15 mouse cellular contexts compared by ENCODE assay signal in genomic region chr10:76278541-76279097, GRCm38 (mm10). TPM values are rescaled to one million over a fixed set of nuclear protein-coding genes. Genes with fewer than 3 reads are reported as not detected.
"Had no signal": no experiment of that assay in that cellular context is flagged by ENCODE, and none has a peak within 500 bp of the region (broad histone marks: within the 10 kb centered on the region; RNA-seq: fewer than 3 reads in every experiment).

No protein-coding gene starts in this region.

- DNase-seq: left cerebral cortex, postnatal 4 days; lung, embryonic 14.5 days; lung, postnatal 10 days; lung, postnatal 4 days; thymus, postnatal 4 days had no signal

- ATAC-seq: intestine, embryonic 16.5 days; midbrain, embryonic 15.5 days had no signal

- H3K27me3 ChIP-seq: limb, embryonic 13.5 days; midbrain, embryonic 15.5 days; neural tube, embryonic 12.5 days had no signal

- H3K9me3 ChIP-seq: limb, embryonic 13.5 days; midbrain, embryonic 10.5 days; midbrain, embryonic 15.5 days; neural tube, embryonic 12.5 days had no signal

- H3K4me3 ChIP-seq: layer of hippocampus, adult 2 months; limb, embryonic 13.5 days; midbrain, embryonic 10.5 days; midbrain, embryonic 15.5 days; neural tube, embryonic 12.5 days had no signal

- H3K4me2 ChIP-seq: limb, embryonic 13.5 days; liver, embryonic 11.5 days; lung, embryonic 14.5 days; midbrain, embryonic 15.5 days; neural tube, embryonic 12.5 days had no signal

- H3K9ac ChIP-seq: limb, embryonic 13.5 days; lung, embryonic 14.5 days; midbrain, embryonic 15.5 days; neural tube, embryonic 12.5 days had no signal

- H3K4me1 ChIP-seq: limb, embryonic 13.5 days; midbrain, embryonic 10.5 days; midbrain, embryonic 15.5 days; neural tube, embryonic 12.5 days had no signal

- H3K27ac ChIP-seq: layer of hippocampus, adult 2 months; limb, embryonic 13.5 days; midbrain, embryonic 10.5 days; midbrain, embryonic 15.5 days; neural tube, embryonic 12.5 days; stomach, postnatal 0 days had no signal

RNA-seq across cellular contexts. Expression of gene S100b, which starts 25.0 kb away (rescaled TPM):
- total RNA-seq: monocyte, adult 5-6 weeks; neutrophil, adult 5-6 weeks had no signal
- polyA plus RNA-seq: liver, embryonic 11.5 days; lung, embryonic 14.5 days; midbrain, embryonic 10.5 days had no signal
